Mouse (Mus musculus): ENCODE measurements around the gene Pcyox1. TPM values are rescaled to one million over a fixed set of nuclear protein-coding genes. Genes with fewer than 3 reads are reported as not detected.

The Pcyox1 gene
- total and polyA plus RNA-seq, 3 experiments, result 44.7 to 72.3 (median 44.9) TPM

DNA sequence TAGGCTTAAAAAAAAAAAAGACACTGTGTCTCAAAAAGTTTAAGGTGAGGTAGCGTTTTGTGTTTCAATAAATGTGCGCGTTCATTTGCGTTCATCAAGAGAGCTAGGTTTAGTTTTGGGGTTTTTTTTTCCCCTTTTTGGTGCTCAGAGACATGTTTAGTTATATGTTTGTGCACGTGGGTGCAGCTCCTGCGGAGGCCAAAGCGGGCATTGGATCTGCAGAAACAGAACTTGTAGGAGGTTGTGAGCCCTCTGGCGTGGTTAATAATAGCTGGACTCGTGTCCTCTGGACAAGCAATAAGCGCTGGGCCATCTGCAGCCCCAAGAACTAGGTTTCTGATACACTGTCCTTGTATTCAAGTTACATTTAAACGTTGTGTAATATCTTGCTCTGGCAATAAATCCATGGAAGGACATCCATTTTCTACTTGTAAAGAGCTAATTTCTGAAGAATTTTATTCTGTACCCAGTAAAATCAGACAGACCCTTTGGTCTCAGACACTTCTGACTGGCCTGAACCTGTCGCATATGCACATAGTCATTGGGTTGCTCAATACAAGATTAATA, 24.9 kb downstream of the Pcyox1 start:
- no peak for TF ChIP-seq GATA2 (IDR thresholded peaks at IDR 0.05; ENCODE audit: borderline replicate concordance, low read depth, low read length)
- TF ChIP-seq POLR2AphosphoS5 (IDR thresholded peaks at IDR 0.05; ENCODE audit: insufficient replicate concordance, low read depth, low read length), result no peak
- TF ChIP-seq TAL1 (conservative IDR thresholded peaks at IDR 0.05; ENCODE audit: low read depth, low read length), result no peak
- no peak for TF ChIP-seq CTCF (IDR thresholded peaks at IDR 0.05; ENCODE audit: low read depth, low read length)
- no peak for TF ChIP-seq GATA1 (IDR thresholded peaks at IDR 0.05; ENCODE audit: borderline replicate concordance, low read length)
- no peak for ATAC-seq (ENCODE audit: extremely low read depth, insufficient number of reproducible peaks, low FRiP score, poor library complexity, severe bottlenecking)
- DNase-seq (ENCODE audit: low spot score), result no peak
- Histone ChIP-seq H3K4me1 (ENCODE audit: insufficient read depth, low read depth, low read length) (peaks cover 46% of the 10 kb centered on the region), H3K9me3 (replicated peaks) (no peaks in the 10 kb centered on the region), H3K36me3 (replicated peaks) (peaks cover 61% of the 10 kb centered on the region), H3K4me3 (ENCODE audit: low read depth, low read length) (peak overlapping the region; percentile 96), H3K27me3 (ENCODE audit: insufficient read depth, low read length) (no peaks in the 10 kb centered on the region)

DNA sequence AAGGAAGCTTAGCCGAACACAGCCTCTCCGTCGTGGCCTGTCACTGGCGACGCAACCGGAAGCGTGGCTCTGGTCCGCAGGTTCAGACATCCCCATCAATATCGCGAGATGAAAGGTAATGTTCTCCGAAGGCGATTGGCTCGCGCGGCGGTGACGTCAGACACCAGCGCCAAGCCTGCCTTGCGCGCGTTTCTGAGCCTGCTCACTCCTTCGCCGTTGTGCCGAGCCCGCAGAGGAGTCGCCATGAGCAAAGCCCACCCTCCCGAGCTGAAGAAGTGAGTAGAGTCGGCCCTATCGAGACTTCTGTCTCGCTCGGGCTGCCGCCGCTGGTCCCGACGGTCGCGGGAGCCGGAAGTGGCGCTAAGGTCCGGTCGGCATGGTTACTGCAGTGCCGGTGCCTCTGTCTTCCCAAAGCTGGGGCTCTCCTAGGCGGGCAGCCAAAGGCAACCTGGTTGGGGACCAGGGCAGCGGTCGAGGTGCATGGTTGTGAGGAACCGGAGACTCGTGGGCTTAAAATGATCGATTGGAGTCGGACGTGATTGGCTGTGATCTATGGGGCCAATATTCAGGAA, 25.5 kb downstream of the Pcyox1 start:
- H3K4me3 ChIP-seq (ENCODE audit: low read depth, low read length), result peak overlapping the region; percentile 96
- H3K27me3 ChIP-seq (ENCODE audit: insufficient read depth, low read length), result no peaks in the 10 kb centered on the region
- peaks cover 52% of the 10 kb centered on the region for H3K4me1 ChIP-seq (ENCODE audit: insufficient read depth, low read depth, low read length)
- H3K36me3 ChIP-seq (replicated peaks), result peaks cover 59% of the 10 kb centered on the region
- H3K9me3 ChIP-seq (replicated peaks), result no peaks in the 10 kb centered on the region
- DNase-seq (ENCODE audit: low spot score), result peak; percentile 91
- ATAC-seq (ENCODE audit: extremely low read depth, insufficient number of reproducible peaks, low FRiP score, poor library complexity, severe bottlenecking), result peak; percentile 87
- TF ChIP-seq TAL1 (conservative IDR thresholded peaks at IDR 0.05; ENCODE audit: low read depth, low read length), result no peak
- no peak for TF ChIP-seq GATA1 (IDR thresholded peaks at IDR 0.05; ENCODE audit: borderline replicate concordance, low read length)
- TF ChIP-seq CTCF (IDR thresholded peaks at IDR 0.05; ENCODE audit: low read depth, low read length), result no peak
- peak; percentile 77; the same call in 1 of the 2 replicates for TF ChIP-seq POLR2AphosphoS5 (IDR thresholded peaks at IDR 0.05; ENCODE audit: insufficient replicate concordance, low read depth, low read length)

- Histone ChIP-seq H3K27me3 (ENCODE audit: insufficient read depth, low read length) (no peaks in the 10 kb centered on the region), H3K9me3 (replicated peaks) (no peaks in the 10 kb centered on the region), H3K4me3 (ENCODE audit: low read depth, low read length) (peak within 1 kb of the TSS; percentile 96), H3K36me3 (replicated peaks) (peaks cover 55% of the 10 kb centered on the region), H3K4me1 (ENCODE audit: insufficient read depth, low read depth, low read length) (peaks cover 57% of the 10 kb centered on the region)
- DNase-seq (ENCODE audit: low spot score) (no peak), ATAC-seq (ENCODE audit: extremely low read depth, insufficient number of reproducible peaks, low FRiP score, poor library complexity, severe bottlenecking) (no peak)
- no peak for TF ChIP-seq TAL1 (conservative IDR thresholded peaks at IDR 0.05; ENCODE audit: low read depth, low read length)
- TF ChIP-seq GATA2 (IDR thresholded peaks at IDR 0.05; ENCODE audit: borderline replicate concordance, low read depth, low read length), result no peak
- no peak for TF ChIP-seq CTCF (IDR thresholded peaks at IDR 0.05; ENCODE audit: low read depth, low read length)
- no peak; the same call in 1 of the 2 replicates for TF ChIP-seq POLR2AphosphoS5 (IDR thresholded peaks at IDR 0.05; ENCODE audit: insufficient replicate concordance, low read depth, low read length)
- TF ChIP-seq GATA1 (IDR thresholded peaks at IDR 0.05; ENCODE audit: borderline replicate concordance, low read length), result no peak
Observed at GRCm38 (mm10) chr6:86370764-86371339, 26.1 kb downstream of the Pcyox1 start, which contains the start of gene Snrpg. TSS of gene Snrpg (plus strand) at chr6:86371304.

GRCm38 (mm10) chr6:86370093-86370713, 26.8 kb downstream of the Pcyox1 start:
- DNase-seq (ENCODE audit: low spot score) (no peak), ATAC-seq (ENCODE audit: extremely low read depth, insufficient number of reproducible peaks, low FRiP score, poor library complexity, severe bottlenecking) (no peak)
- Histone ChIP-seq H3K4me1 (ENCODE audit: insufficient read depth, low read depth, low read length) (peaks cover 57% of the 10 kb centered on the region), H3K36me3 (replicated peaks) (peaks cover 51% of the 10 kb centered on the region), H3K27me3 (ENCODE audit: insufficient read depth, low read length) (no peaks in the 10 kb centered on the region), H3K9me3 (replicated peaks) (no peaks in the 10 kb centered on the region), H3K4me3 (ENCODE audit: low read depth, low read length) (peak overlapping the region; percentile 96)
- no peak for TF ChIP-seq GATA2 (IDR thresholded peaks at IDR 0.05; ENCODE audit: borderline replicate concordance, low read depth, low read length)
- TF ChIP-seq CTCF (IDR thresholded peaks at IDR 0.05; ENCODE audit: low read depth, low read length), result no peak
- no peak for TF ChIP-seq GATA1 (IDR thresholded peaks at IDR 0.05; ENCODE audit: borderline replicate concordance, low read length)
- TF ChIP-seq TAL1 (conservative IDR thresholded peaks at IDR 0.05; ENCODE audit: low read depth, low read length), result no peak
- no peak for TF ChIP-seq POLR2AphosphoS5 (IDR thresholded peaks at IDR 0.05; ENCODE audit: insufficient replicate concordance, low read depth, low read length)

DNA sequence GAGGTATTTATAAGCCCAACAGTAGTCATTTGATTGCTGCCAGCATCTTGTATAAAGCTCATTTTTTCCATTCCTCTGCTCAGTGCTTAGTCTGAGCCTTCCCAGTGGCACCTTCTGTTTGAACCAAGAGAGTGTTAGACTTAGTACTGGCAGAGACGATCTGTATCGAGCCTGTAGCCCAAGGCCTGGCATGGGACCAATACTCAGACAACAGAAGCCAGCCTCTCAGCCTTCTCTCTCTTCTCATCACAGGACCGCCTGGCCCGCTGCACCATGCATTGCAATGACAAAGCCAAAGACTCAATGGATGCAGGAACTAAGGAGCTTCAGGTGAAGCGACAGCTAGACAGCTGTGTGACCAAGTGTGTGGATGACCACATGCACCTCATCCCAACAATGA, 28.5 kb downstream of the Pcyox1 start:
- TF ChIP-seq POLR2AphosphoS5 (IDR thresholded peaks at IDR 0.05; ENCODE audit: insufficient replicate concordance, low read depth, low read length) (no peak), GATA2 (IDR thresholded peaks at IDR 0.05; ENCODE audit: borderline replicate concordance, low read depth, low read length) (no peak), CTCF (IDR thresholded peaks at IDR 0.05; ENCODE audit: low read depth, low read length) (no peak), GATA1 (IDR thresholded peaks at IDR 0.05; ENCODE audit: borderline replicate concordance, low read length) (no peak), TAL1 (conservative IDR thresholded peaks at IDR 0.05; ENCODE audit: low read depth, low read length) (no peak)
- Histone ChIP-seq H3K4me1 (ENCODE audit: insufficient read depth, low read depth, low read length) (peaks cover 62% of the 10 kb centered on the region), H3K4me3 (ENCODE audit: low read depth, low read length) (no peak overlapping the region)

GRCm38 (mm10) chr6:86366853-86367249, 30.1 kb downstream of the Pcyox1 start:
- DNase-seq (ENCODE audit: low spot score) (no peak), ATAC-seq (ENCODE audit: extremely low read depth, insufficient number of reproducible peaks, low FRiP score, poor library complexity, severe bottlenecking) (no peak)
- Histone ChIP-seq H3K27me3 (ENCODE audit: insufficient read depth, low read length) (0 out of 2 replicates have a peak, but pooled peaks cover 4% of the 10 kb centered on the region), H3K4me1 (ENCODE audit: insufficient read depth, low read depth, low read length) (peaks cover 51% of the 10 kb centered on the region), H3K36me3 (replicated peaks) (peaks cover 31% of the 10 kb centered on the region), H3K9me3 (replicated peaks) (no peaks in the 10 kb centered on the region), H3K4me3 (ENCODE audit: low read depth, low read length) (peak overlapping the region; percentile 93)
- TF ChIP-seq TAL1 (conservative IDR thresholded peaks at IDR 0.05; ENCODE audit: low read depth, low read length) (no peak), GATA2 (IDR thresholded peaks at IDR 0.05; ENCODE audit: borderline replicate concordance, low read depth, low read length) (no peak), POLR2AphosphoS5 (IDR thresholded peaks at IDR 0.05; ENCODE audit: insufficient replicate concordance, low read depth, low read length) (no peak), GATA1 (IDR thresholded peaks at IDR 0.05; ENCODE audit: borderline replicate concordance, low read length) (no peak), CTCF (IDR thresholded peaks at IDR 0.05; ENCODE audit: low read depth, low read length) (no peak)

More for the DNA sequence above, 28.5 kb downstream of the Pcyox1 start:
- ATAC-seq (ENCODE audit: extremely low read depth, insufficient number of reproducible peaks, low FRiP score, poor library complexity, severe bottlenecking), result no peak
- DNase-seq (ENCODE audit: low spot score), result no peak
- Histone ChIP-seq H3K9me3 (replicated peaks) (no peaks in the 10 kb centered on the region), H3K27me3 (ENCODE audit: insufficient read depth, low read length) (no peaks in the 10 kb centered on the region), H3K36me3 (replicated peaks) (peaks cover 35% of the 10 kb centered on the region)
